Mouse (Mus musculus) liver, embryonic 15.5 days (tissue): ENCODE results near the gene Ubald2. TPM values are rescaled to one million over a fixed set of nuclear protein-coding genes. Genes with fewer than 3 reads are reported as not detected.

ENCODE experiments used
- ATAC-seq: fragments of 200-750 bp; cut with Nextera tagmentation; 2 replicates; pipeline ENCODE4 v1.8.0; 2017; ENCODE audit warnings: moderate number of reproducible peaks, mild to moderate bottlenecking, moderate library complexity; ENCODE audit not compliant: insufficient read depth
- H3K27ac ChIP-seq: fragments of 300-500 bp; sonication (generic); replicated peaks from 2 replicates; pipeline ENCODE4 v1.5.1; 2015; ENCODE audit warnings: mild to moderate bottlenecking, inconsistent platforms
- H3K27me3 ChIP-seq: fragments of 300-500 bp; sonication (generic); 2 replicates; pipeline ENCODE4 v1.6.1; 2015; ENCODE audit warnings: mild to moderate bottlenecking, inconsistent platforms
- H3K36me3 ChIP-seq: fragments of 300-500 bp; sonication (generic); replicated peaks from 2 replicates; pipeline ENCODE4 v1.6.1; 2015; ENCODE audit warnings: moderate library complexity, mild to moderate bottlenecking, inconsistent platforms
- H3K4me1 ChIP-seq: fragments of 300-500 bp; sonication (generic); replicated peaks from 2 replicates; pipeline ENCODE4 v1.6.1; 2015; ENCODE audit warnings: inconsistent platforms
- H3K4me2 ChIP-seq: fragments of 300-500 bp; sonication (generic); 2 replicates; pipeline ENCODE4 v1.6.1; 2015; ENCODE audit warnings: moderate library complexity, mild to moderate bottlenecking, inconsistent platforms
- H3K4me3 ChIP-seq: fragments of 300-500 bp; sonication (generic); replicated peaks from 2 replicates; pipeline ENCODE4 v1.5.1; 2015; ENCODE audit warnings: mild to moderate bottlenecking, inconsistent platforms
- H3K9ac ChIP-seq: fragments of 300-500 bp; sonication (generic); 2 replicates; pipeline ENCODE4 v1.6.1; 2015; ENCODE audit warnings: moderate library complexity, mild to moderate bottlenecking, inconsistent platforms
- H3K9me3 ChIP-seq: fragments of 300-500 bp; sonication (generic); replicated peaks from 2 replicates; pipeline ENCODE4 v1.6.1; 2016; ENCODE audit warnings: inconsistent platforms
- WGBS: fragments of 180-500 bp; shearing (Covaris S2); methylation state at CpG from one replicate; pipeline ENCODE4 v1.1.7; 2015; ENCODE audit warnings: mixed read lengths; ENCODE audit not compliant: insufficient replicate concordance; 5-methylcytosine and 5-hydroxymethylcytosine counted together
- polyA plus RNA-seq: library from polyadenylated mRNA; unstranded; fragments of >200 nt; fragmentation: Nextera tagmentation; extraction: Ambion mirVana; gene quantifications from 2 replicates; pipeline ENCODE4 v1.2.1, GENCODE M21; 2015

Ubald2 gene
- 33.1 and 33.9 TPM in 2 replicates for polyA plus RNA-seq

DNA sequence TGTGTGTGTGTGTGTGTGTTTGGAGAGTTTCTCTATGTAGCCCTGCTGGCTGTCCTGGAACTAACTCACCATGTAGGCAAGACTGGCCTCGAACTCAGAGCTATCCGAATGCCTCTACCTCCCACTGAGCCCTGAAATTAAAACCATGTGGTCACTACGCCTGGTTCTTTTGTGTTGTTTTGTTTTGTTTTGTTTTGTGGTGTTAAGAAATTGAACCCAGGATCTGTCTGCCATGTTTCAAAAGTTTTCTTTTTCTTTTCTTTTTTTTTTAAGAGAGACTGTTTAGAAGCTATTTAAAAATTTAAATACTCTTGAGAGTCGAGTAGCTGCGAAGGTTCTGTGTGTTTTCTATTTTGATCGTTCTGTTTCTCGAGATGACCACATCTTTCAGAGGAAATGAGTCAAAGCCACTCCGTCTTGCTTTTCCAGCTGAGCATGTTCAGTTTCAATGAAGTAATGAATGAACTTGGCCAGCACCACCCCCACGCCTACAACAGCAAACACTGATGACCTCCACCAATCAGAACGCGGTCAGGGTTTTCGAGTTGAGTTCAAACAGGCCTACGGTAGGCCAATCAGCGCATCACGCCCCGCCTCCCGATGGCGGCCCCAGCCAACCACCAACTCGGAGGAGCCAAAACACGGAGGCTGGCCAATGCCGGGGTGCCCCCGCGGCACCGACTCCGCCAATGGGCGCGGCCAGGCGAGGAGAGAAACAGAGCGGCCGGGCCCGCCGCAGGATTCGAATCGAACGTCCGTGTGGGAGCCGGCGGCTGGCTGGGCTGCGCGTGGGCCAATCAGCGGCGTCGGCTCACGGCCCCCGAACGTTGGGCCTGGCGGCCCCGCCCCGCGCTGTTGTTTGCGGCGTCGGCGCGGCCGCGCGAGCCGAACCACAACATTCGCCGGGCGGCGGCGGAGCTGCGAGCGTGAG lies at the start of gene Ubald2:
Gene Ubald2, plus strand, starts transcription at position 739 of the 931 bp plus-strand sequence.
- peak; percentile 96 for ATAC-seq
- H3K4me1 ChIP-seq = peaks cover 72% of the 10 kb centered on the region

DNA sequence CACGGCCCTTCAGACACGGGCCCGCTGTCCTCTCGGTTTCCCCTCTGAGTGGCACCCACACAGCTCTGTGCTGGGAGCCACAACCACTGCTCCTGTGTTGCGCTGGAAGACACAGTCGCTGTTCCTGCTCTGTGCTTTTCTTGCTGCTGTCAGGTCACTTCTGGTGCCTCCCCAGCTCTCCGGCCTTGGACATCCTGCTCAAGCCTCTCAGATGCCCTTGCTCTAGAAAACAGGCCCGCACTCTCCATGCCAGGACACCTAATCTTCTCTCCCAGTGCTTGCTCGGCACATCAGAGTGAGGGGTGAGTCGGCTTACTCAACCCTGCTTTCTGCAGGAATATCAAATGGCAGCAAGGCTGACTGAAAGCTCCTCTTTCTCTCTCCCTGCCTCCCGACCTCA lies 49.7 kb upstream of the Ubald2 start:
- Histone ChIP-seq H3K36me3 (no peaks in the 10 kb centered on the region), H3K4me1 (peaks cover 22% of the 10 kb centered on the region), H3K4me3 (no peak overlapping the region), H3K9ac (no peak overlapping the region), H3K27ac (no peak overlapping the region), H3K4me2 (no peak overlapping the region), H3K9me3 (no peaks in the 10 kb centered on the region), H3K27me3 (no peaks in the 10 kb centered on the region)
- no peak for ATAC-seq
- 71% methylated on average over 11 of the region's 11 CpGs for WGBS

More for the DNA sequence above, at the start of gene Ubald2:
- peak within 1 kb of the TSS; percentile 94 for H3K27ac ChIP-seq
- no peaks in the 10 kb centered on the region for H3K9me3 ChIP-seq
- 3% methylated on average over 64 of the region's 66 CpGs for WGBS
- no peaks in the 10 kb centered on the region for H3K27me3 ChIP-seq
- peaks cover 25% of the 10 kb centered on the region for H3K36me3 ChIP-seq
- H3K9ac ChIP-seq = peak within 1 kb of the TSS; percentile 96
- peak within 1 kb of the TSS; percentile 73 for H3K4me2 ChIP-seq
- H3K4me3 ChIP-seq = peak within 1 kb of the TSS; percentile 92

DNA sequence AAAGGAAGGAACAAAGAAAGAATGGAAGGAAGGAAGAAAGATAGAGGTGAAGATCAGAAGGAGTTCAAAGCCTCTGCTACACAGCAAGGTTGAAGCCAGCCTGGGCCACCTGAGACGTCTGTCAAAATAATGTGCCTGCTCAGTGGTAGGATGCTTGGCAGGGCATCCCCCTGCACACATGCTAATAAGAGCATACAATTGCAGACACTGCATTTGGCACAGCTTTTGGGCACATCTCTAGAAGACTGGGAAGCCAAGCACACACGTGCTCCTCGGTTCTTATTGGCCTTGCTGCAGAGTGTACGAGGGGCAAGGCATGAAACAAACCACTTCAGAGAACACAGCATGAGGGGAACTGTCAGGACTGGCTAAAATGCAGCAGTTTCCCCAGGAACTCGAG lies 47.9 kb upstream of the Ubald2 start:
- Histone ChIP-seq H3K4me2 (no peak overlapping the region), H3K9me3 (no peaks in the 10 kb centered on the region), H3K27me3 (no peaks in the 10 kb centered on the region), H3K36me3 (no peaks in the 10 kb centered on the region), H3K4me1 (peaks cover 22% of the 10 kb centered on the region), H3K27ac (no peak overlapping the region), H3K4me3 (no peak overlapping the region), H3K9ac (no peak overlapping the region)
- 62% methylated on average over 5 of the region's 5 CpGs for WGBS
- no peak for ATAC-seq

DNA sequence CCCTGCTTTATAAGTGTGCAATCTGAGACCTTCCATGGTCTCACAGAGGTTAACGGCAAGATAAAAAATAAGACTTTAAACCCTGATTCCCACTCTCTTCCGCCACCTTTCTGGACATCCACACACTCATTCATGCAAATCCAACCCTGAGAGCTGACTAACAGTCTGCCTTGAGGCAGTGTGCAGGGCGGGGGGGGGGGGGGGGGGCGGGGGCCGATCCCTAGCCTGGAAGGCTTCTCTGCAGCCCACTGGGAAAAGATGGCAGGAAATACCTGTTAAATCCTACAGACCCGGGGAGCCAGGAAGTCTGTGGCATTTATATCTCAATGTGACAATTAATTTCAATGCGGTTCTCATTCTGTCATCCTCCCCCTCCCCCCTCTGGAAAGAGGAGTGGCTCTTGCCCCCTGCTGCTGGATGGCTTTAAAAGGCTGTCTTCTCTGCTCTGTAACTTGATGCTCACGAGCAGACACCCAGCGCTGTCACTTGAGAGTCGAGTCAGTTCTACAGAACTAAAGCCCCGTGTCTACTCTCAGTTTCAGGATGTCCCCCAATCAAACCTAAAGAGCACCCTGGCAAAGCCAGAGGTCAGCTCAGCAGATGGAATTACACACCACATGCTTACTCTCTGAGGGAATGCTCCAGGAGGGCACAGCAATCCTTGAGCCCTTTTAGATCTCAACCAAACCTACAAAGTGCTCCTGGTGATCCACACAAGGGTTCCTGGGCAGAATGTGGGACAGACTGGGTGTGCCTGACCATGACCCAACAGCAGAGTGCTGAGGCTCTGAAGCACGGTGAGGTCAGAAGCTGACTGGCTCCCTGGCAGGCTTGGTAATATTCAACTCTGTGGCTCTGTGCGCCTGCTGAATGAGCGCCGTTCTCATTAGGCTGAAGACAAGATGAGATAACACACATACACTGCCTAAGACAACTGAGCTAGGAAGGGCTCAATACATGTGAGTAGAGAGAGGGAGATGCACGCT lies 46.5 kb upstream of the Ubald2 start:
- no peaks in the 10 kb centered on the region for H3K36me3 ChIP-seq
- peaks cover 22% of the 10 kb centered on the region for H3K4me1 ChIP-seq
- no peaks in the 10 kb centered on the region for H3K9me3 ChIP-seq
- 27% methylated on average over 16 of the region's 16 CpGs for WGBS
- peak overlapping the region; percentile 4; the same call in 1 of the 2 replicates for H3K4me2 ChIP-seq
- H3K27ac ChIP-seq = peak overlapping the region; percentile 41; the same call in 1 of the 2 replicates
- no peak for ATAC-seq
- peak overlapping the region; percentile 15; the same call in 1 of the 2 replicates for H3K9ac ChIP-seq
- H3K4me3 ChIP-seq = no peak overlapping the region
- no peaks in the 10 kb centered on the region for H3K27me3 ChIP-seq

DNA sequence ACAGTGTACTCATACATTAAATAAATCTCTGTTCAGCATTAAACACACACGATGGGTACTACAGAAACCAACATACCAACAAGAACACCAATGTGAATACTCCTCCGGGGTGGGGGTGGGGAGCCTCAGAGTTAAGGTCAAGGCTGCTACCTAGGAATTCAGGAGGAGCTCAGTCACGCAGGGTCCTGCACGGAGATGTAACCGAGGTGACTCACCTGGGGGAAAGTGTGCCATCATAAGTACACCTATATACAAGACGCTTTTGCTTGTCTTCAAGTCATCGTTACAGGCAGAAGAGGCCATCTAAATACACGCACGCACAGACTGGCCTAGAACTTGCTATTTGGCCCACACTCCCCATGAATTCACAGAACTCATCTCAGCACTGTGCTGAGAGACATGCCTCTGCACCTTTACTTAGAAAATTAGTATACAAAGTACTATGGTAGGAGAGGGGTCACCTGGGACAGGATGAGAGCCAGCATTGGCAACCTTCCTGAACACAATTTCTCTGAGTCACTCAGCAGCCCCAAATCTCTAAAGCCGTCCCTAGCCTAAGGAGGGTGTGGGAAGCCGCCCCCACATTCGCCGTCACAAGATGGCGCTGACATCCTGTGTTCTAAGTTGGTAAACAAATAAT lies 44.9 kb upstream of the Ubald2 start:
- Histone ChIP-seq H3K9me3 (no peaks in the 10 kb centered on the region), H3K36me3 (no peaks in the 10 kb centered on the region), H3K4me2 (peak overlapping the region; percentile 51), H3K4me1 (peaks cover 22% of the 10 kb centered on the region), H3K27ac (peak overlapping the region; percentile 87), H3K9ac (peak overlapping the region; percentile 35; the same call in 1 of the 2 replicates), H3K27me3 (no peaks in the 10 kb centered on the region), H3K4me3 (peak overlapping the region; percentile 44)
- 62% methylated on average over 14 of the region's 14 CpGs for WGBS
- peak; percentile 93 for ATAC-seq

DNA sequence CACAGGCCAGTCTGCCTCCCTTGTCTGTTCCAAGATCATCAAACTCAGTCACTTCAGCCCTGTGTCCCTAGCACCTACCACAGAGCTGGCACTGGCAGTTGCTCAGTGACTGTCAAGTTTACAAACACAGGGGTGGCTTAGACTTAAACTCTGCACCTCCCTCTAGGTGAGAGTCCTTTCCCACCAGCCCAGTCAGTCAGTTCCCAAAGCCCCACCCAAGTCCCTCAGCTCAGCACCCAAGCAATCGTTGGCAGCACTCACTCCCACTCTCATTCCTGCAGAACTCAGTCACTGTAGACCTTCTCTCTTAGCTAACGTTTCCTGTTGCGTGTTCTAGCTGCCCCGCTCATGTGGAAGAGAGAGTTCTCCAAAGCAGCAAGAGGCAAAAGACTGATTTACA lies 39.1 kb upstream of the Ubald2 start:
- Histone ChIP-seq H3K27ac (peak overlapping the region; percentile 39; the same call in 1 of the 2 replicates), H3K36me3 (peaks cover 17% of the 10 kb centered on the region), H3K9me3 (no peaks in the 10 kb centered on the region), H3K4me2 (peak overlapping the region; percentile 19), H3K4me3 (peak overlapping the region; percentile 22), H3K4me1 (peaks cover 8% of the 10 kb centered on the region), H3K9ac (0 out of 2 replicates have a peak overlapping the region, but pooled peaks have one; percentile 2), H3K27me3 (no peaks in the 10 kb centered on the region)
- 72% methylated on average over 4 of the region's 4 CpGs for WGBS
- peak; percentile 62 for ATAC-seq

DNA sequence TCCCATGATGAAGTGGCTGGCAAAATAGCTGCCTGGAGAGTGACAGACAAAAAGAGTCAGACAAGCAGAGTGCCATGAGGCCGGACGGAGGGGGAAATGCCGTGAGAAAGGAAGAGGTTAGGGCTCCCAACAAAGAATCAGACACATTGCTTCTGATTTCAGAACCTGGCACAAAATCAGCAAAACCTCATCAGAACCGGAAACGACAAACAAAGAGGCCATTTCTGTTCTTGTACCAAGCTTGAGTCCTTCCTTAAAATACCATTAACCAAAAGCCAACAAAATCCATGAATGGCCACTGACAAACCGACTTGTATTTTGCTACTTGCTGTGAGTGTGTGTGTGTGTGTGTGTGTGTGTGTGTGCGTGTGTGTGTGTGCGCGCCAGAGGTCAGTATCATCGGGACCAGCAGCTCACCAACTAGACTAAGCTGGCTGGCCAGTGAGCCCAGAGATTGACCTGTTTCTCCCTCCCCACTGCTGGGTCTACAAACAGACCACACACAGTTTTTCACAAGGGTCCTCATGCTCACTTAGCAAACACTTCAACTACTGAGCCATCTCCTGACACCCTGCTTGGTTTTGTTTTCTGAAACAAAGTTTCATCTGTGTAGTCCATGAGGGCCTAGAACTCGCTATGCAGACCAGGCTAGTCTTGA lies 37.5 kb upstream of the Ubald2 start:
- H3K4me3 ChIP-seq = no peak overlapping the region
- H3K4me1 ChIP-seq = peaks cover 8% of the 10 kb centered on the region
- no peak overlapping the region for H3K4me2 ChIP-seq
- no peak for ATAC-seq
- no peaks in the 10 kb centered on the region for H3K27me3 ChIP-seq
- no peaks in the 10 kb centered on the region for H3K9me3 ChIP-seq
- 77% methylated on average over 11 of the region's 11 CpGs for WGBS
- H3K27ac ChIP-seq = no peak overlapping the region
- H3K36me3 ChIP-seq = peaks cover 17% of the 10 kb centered on the region
- H3K9ac ChIP-seq = no peak overlapping the region

DNA sequence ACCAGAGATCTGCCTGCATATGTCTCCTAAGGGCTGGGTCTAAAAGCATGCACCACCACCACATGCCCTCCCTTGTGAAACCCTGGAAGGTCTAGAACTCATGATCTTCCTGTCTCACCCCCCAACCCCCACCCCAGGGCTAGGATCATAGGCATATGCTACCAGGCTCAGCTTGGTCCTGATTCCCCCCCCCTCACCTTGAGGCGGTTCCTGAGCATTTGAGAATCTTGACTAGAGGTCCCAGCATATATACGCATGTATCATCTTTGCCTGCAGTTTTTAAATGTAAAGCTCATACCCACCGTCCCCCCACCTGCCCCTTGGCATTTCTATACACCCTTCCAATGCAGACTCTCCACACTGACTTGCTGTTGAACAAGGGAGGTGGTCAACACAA lies 37.0 kb upstream of the Ubald2 start:
- no peak for ATAC-seq
- no peak overlapping the region for H3K4me3 ChIP-seq
- H3K9ac ChIP-seq = no peak overlapping the region
- peaks cover 17% of the 10 kb centered on the region for H3K36me3 ChIP-seq
- no peaks in the 10 kb centered on the region for H3K9me3 ChIP-seq
- H3K4me1 ChIP-seq = peaks cover 8% of the 10 kb centered on the region
- H3K4me2 ChIP-seq = no peak overlapping the region
- H3K27ac ChIP-seq = no peak overlapping the region
- no peaks in the 10 kb centered on the region for H3K27me3 ChIP-seq
- 77% methylated on average over 3 of the region's 3 CpGs for WGBS

DNA sequence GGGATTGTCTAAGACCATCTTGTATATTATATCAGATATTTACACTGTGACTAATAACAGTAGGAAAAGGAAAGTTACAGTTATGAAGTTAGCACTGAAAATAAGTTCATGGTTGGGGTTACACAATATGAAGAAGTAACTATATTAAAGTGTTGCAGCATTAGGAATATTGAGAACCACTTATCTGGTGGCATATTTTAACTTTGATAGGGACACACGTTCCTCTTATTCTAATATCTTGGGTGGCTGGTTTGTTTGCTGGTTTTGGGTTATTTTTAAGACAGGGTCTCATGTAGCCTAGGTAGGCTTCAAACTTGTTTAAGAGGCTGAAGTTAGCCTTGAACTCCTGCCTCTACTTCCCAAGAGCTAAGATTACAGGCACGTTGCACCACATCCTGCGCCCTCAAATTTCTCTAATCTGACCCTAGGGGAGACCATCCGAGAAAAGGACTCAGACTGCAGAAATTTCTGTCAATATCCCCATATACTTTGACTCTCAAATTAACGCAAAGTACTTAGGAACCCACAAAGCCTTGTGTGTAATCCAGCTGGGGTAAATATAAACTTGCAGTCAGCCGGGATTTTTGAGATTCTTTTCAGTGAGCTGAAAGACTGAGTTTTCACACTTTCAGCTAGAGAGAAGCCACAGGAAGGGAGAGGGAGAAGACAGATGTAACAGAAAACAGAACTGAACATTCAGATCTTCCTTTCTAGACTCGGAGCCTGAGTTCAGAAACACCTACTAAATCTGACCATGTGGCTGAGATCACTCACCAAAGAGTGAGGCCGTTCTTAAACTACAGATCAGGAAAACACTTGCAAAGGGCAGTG lies 36.2 kb upstream of the Ubald2 start:
- Histone ChIP-seq H3K9ac (no peak overlapping the region), H3K27ac (no peak overlapping the region), H3K9me3 (no peaks in the 10 kb centered on the region), H3K36me3 (peaks cover 17% of the 10 kb centered on the region), H3K4me1 (peaks cover 8% of the 10 kb centered on the region), H3K4me2 (no peak overlapping the region), H3K4me3 (no peak overlapping the region), H3K27me3 (no peaks in the 10 kb centered on the region)
- 45% methylated on average over 8 of the region's 8 CpGs for WGBS
- ATAC-seq = no peak
